Mouse (Mus musculus) urinary bladder, postnatal 25 days (tissue): ENCODE data around the gene OR5BS1P.
"Not testable (repeated sequence)": the region's sequence is repeated elsewhere in the genome, so short reads cannot be mapped to it uniquely, and the experiment has no call there.

Source experiments
- DNase-seq: peaks from one replicate; pipeline ENCODE4 v3.0.0; 2022; ENCODE audit warnings: low spot score

Gene OR5BS1P

GRCm38 (mm10) chr15:98469596-98469995 lies at the start of gene OR5BS1P:
OR5BS1P (plus strand) TSS chr15:98469896.
- no peak for DNase-seq

GRCm38 (mm10) chr15:98420897-98421296 lies 48.8 kb upstream of the OR5BS1P start:
- no peak for DNase-seq

GRCm38 (mm10) chr15:98424326-98424725 lies 45.4 kb upstream of the OR5BS1P start:
- DNase-seq, result no peak

GRCm38 (mm10) chr15:98424753-98425152 lies 44.9 kb upstream of the OR5BS1P start:
- no peak for DNase-seq

GRCm38 (mm10) chr15:98425188-98425587 lies 44.5 kb upstream of the OR5BS1P start:
- DNase-seq, result no peak

GRCm38 (mm10) chr15:98430925-98431324 lies 38.8 kb upstream of the OR5BS1P start, which contains the start of gene Olfr282:
Olfr282 (plus strand) TSS chr15:98431225.
- not testable (repeated sequence) for DNase-seq

GRCm38 (mm10) chr15:98444561-98444960 lies 25.1 kb upstream of the OR5BS1P start:
- no peak for DNase-seq

- DNase-seq, result no peak
Observed at GRCm38 (mm10) chr15:98448521-98448920, 21.2 kb upstream of the OR5BS1P start.

- DNase-seq, result no peak
Observed at GRCm38 (mm10) chr15:98452288-98452687, 17.4 kb upstream of the OR5BS1P start, which contains the start of gene Olfr281. Olfr281 (plus strand) TSS chr15:98452588.

- no peak for DNase-seq
Observed at GRCm38 (mm10) chr15:98471539-98471938, 1.8 kb downstream of the OR5BS1P start.

GRCm38 (mm10) chr15:98474958-98475357 lies 5.3 kb downstream of the OR5BS1P start:
- DNase-seq, result no peak

- peak; percentile 40 for DNase-seq
Observed at GRCm38 (mm10) chr15:98475382-98475781, 5.7 kb downstream of the OR5BS1P start.

GRCm38 (mm10) chr15:98476281-98476680 lies 6.6 kb downstream of the OR5BS1P start:
- DNase-seq, result no peak

- DNase-seq, result no peak
Observed at GRCm38 (mm10) chr15:98479568-98480102, 9.9 kb downstream of the OR5BS1P start.

GRCm38 (mm10) chr15:98482701-98483100 lies 13.0 kb downstream of the OR5BS1P start, which contains the start of gene Lalba:
Lalba (minus strand) TSS chr15:98482721.
- DNase-seq, result no peak

GRCm38 (mm10) chr15:98483907-98484886 lies 14.5 kb downstream of the OR5BS1P start:
- DNase-seq, result no peak

- no peak for DNase-seq
Observed at GRCm38 (mm10) chr15:98486433-98487021, 16.8 kb downstream of the OR5BS1P start.

- DNase-seq, result no peak
Observed at GRCm38 (mm10) chr15:98491332-98491731, 21.6 kb downstream of the OR5BS1P start.

- no peak for DNase-seq
Observed at GRCm38 (mm10) chr15:98492102-98492501, 22.4 kb downstream of the OR5BS1P start, which contains the start of gene Olfr279. Olfr279 (plus strand) TSS chr15:98492402.

GRCm38 (mm10) chr15:98497631-98498030 lies 27.9 kb downstream of the OR5BS1P start:
- DNase-seq, result no peak

GRCm38 (mm10) chr15:98503317-98503716 lies 33.6 kb downstream of the OR5BS1P start:
- DNase-seq, result no peak

GRCm38 (mm10) chr15:98504514-98504913 lies 34.8 kb downstream of the OR5BS1P start:
- peak; percentile 64 for DNase-seq
